Mouse (Mus musculus) adrenal gland, adult 18-20 months (tissue): ENCODE data around the gene Xndc1. TPM values are rescaled to one million over a fixed set of nuclear protein-coding genes. Genes with fewer than 3 reads are reported as not detected.

Source experiments
- total RNA-seq, 2 experiments: library from RNA; stranded (reverse); gene quantifications; 1 replicate in 1 of 2; 2 replicates in 1 of 2; pipeline ENCODE4 v1.2.3; 2021

The Xndc1 gene
- total RNA-seq, 2 experiments from 2014 or later, result 11.6 to 12.6 TPM

Other genes with a start within 250 kb of the Xndc1 start
- 10 to 100 TPM; 17.9 to 29.5 TPM for gene Phox2a, start 247.2 kb upstream of the Xndc1 start, total RNA-seq
- 10 to 100 TPM; 79.2 to 81.5 TPM for gene Inppl1, start 227.3 kb upstream of the Xndc1 start, total RNA-seq
- 1 to 10 TPM; 2.3 to 9.5 TPM for gene Folr2, start 208.3 kb upstream of the Xndc1 start, total RNA-seq
- 10 to 100 TPM; 27.4 to 35.2 TPM for gene Anapc15, start 201.8 kb upstream of the Xndc1 start, total RNA-seq
- 1 to 10 TPM in 1 of 2 experiments, not detected in 1; 5.0 TPM for gene Folr1, start 194.7 kb upstream of the Xndc1 start, total RNA-seq
- 100 to 1,000 TPM in 1 of 2 experiments, 10 to 100 TPM in 1; 95.1 to 109 TPM for gene Lamtor1, start 159.6 kb upstream of the Xndc1 start, total RNA-seq
- gene Tomt, start 159.2 kb upstream of the Xndc1 start, total RNA-seq, result not detected
- gene Lrrc51, start 131.6 kb upstream of the Xndc1 start, total RNA-seq, result 10 to 100 TPM; 12.2 to 13.9 TPM
- 100 to 1,000 TPM; 141 to 160 TPM for gene Numa1, start 131.4 kb upstream of the Xndc1 start, total RNA-seq
- gene Il18bp, start 46.8 kb upstream of the Xndc1 start, total RNA-seq, result 10 to 100 TPM in 1 of 2 experiments, 1 to 10 TPM in 1; 8.4 to 12.5 TPM
- gene Rnf121, start within 50 bp of the Xndc1 start, total RNA-seq, result 10 to 100 TPM; 38.5 to 38.7 TPM
- under 1 TPM; 0.89 to 0.99 TPM for gene Xntrpc, start 202 bp downstream of the Xndc1 start, total RNA-seq
- not detected for gene Trpc2, start 17.6 kb downstream of the Xndc1 start, total RNA-seq
- gene Art1, start 36.2 kb downstream of the Xndc1 start, total RNA-seq, result under 1 TPM in 1 of 2 experiments, not detected in 1; 0.29 TPM
- gene Art5, start 44.0 kb downstream of the Xndc1 start, total RNA-seq, result not detected
- gene Chrna10, start 51.3 kb downstream of the Xndc1 start, total RNA-seq, result not detected
- gene Nup98, start 144.7 kb downstream of the Xndc1 start, total RNA-seq, result 10 to 100 TPM; 72.5 to 80.1 TPM
- gene Pgap2, start 144.7 kb downstream of the Xndc1 start, total RNA-seq, result 10 to 100 TPM; 57.5 to 79.5 TPM
- gene Rhog, start 190.5 kb downstream of the Xndc1 start, total RNA-seq, result 10 to 100 TPM; 43.5 to 55.7 TPM
- gene Stim1, start 202.3 kb downstream of the Xndc1 start, total RNA-seq, result 10 to 100 TPM; 74.0 to 77.1 TPM